Mouse (Mus musculus): ENCODE measurements around the gene Bmpr1a. TPM values are rescaled to one million over a fixed set of nuclear protein-coding genes. Genes with fewer than 3 reads are reported as not detected.
"Not testable (repeated sequence)": the region's sequence is repeated elsewhere in the genome, so short reads cannot be mapped to it uniquely, and the experiment has no call there.

Gene Bmpr1a
- total and polyA plus RNA-seq, 2 experiments from 2014 or later = 15.9 to 54.8 TPM

DNA sequence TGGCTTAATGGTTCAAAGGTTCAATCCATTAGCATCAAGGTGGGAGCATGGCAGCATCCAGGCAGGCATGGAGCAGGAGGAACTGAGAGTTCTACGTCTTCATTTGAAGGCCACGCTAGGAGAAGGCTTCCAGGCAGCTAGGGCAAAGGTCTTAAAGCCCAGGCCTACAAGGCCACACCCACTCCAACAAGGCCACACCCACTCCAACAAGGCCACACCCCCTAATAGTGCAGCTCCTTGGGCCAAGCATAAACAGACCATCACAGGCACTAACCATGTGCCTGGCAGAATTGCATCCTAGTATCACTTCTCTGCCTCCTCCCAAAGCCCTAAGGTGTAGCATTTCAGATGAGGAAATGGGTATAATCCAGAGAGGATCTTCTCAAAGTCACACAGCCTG lies 131.4 kb downstream of the Bmpr1a start:
- Histone ChIP-seq H3K9me3 (ENCODE audit: low read length) (no peaks in the 10 kb centered on the region), H3K4me1 (ENCODE audit: insufficient read depth) (no peaks in the 10 kb centered on the region), H3K4me2 (ENCODE audit: low read depth) (no peak overlapping the region), H3K27me3 (ENCODE audit: insufficient read depth, low read length) (no peaks in the 10 kb centered on the region), H3K9ac (no peak overlapping the region), H3K4me3 (ENCODE audit: low read depth, low read length) (no peak overlapping the region), H3K27ac (ENCODE audit: low read depth, low read length) (no peak overlapping the region), H3K36me3 (ENCODE audit: insufficient read depth) (no peaks in the 10 kb centered on the region)
- DNase-seq (no peak), ATAC-seq (no peak)
- TF ChIP-seq CTCF (IDR thresholded peaks at IDR 0.05; ENCODE audit: low read depth) = no peak
- 92% methylated on average over 2 of the region's 2 CpGs for WGBS

DNA sequence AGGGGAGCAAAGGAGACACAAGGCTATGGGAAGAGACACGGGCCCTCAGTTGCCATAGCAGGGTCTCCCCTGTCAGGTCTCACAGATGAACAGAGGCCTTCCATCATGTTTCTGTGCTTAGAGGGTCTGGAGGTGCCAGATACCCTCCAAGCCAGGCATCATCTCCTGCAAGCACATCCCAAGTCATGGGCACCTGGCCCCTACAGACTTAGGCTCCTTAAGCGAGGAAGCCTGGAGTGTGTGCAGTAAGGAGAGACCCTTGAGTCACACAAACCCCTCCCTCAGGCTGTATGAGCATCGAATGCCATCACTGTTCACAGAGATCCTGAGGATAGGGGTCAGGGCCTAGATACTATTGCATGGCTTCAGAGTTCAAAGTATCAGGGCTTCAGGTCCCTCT lies 132.2 kb downstream of the Bmpr1a start:
- Histone ChIP-seq H3K4me2 (ENCODE audit: low read depth) (no peak overlapping the region), H3K9ac (no peak overlapping the region), H3K4me1 (ENCODE audit: insufficient read depth) (no peaks in the 10 kb centered on the region), H3K27ac (ENCODE audit: low read depth, low read length) (no peak overlapping the region), H3K27me3 (ENCODE audit: insufficient read depth, low read length) (no peaks in the 10 kb centered on the region), H3K36me3 (ENCODE audit: insufficient read depth) (no peaks in the 10 kb centered on the region), H3K4me3 (ENCODE audit: low read depth, low read length) (no peak overlapping the region), H3K9me3 (ENCODE audit: low read length) (no peaks in the 10 kb centered on the region)
- 92% methylated on average over 3 of the region's 3 CpGs for WGBS
- no peak for TF ChIP-seq CTCF (IDR thresholded peaks at IDR 0.05; ENCODE audit: low read depth)
- DNase-seq = no peak
- no peak for ATAC-seq

DNA sequence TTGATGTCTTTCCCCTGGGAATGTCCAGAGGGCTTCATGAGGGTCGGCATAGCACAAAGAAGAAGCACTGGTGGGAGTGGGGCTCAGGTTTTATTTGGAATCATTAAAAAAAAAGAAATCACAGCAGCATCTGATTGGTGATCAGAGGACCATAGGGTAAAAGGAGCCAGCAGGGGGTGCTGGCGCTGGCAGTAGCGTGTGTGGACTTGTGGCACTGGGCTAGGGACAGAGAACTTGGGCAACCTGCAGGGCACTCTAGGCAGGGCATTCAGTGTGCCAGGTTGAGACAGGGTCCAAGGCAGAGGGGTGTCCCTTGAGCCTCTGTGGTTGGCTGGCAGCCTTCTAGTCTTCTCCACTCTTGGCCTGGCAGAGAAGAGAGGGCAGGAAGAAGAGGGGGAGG lies 132.9 kb downstream of the Bmpr1a start:
- Histone ChIP-seq H3K4me1 (ENCODE audit: insufficient read depth) (no peaks in the 10 kb centered on the region), H3K4me2 (ENCODE audit: low read depth) (no peak overlapping the region), H3K27me3 (ENCODE audit: insufficient read depth, low read length) (no peaks in the 10 kb centered on the region), H3K4me3 (ENCODE audit: low read depth, low read length) (no peak overlapping the region), H3K36me3 (ENCODE audit: insufficient read depth) (no peaks in the 10 kb centered on the region), H3K9me3 (ENCODE audit: low read length) (no peaks in the 10 kb centered on the region), H3K27ac (ENCODE audit: low read depth, low read length) (no peak overlapping the region), H3K9ac (no peak overlapping the region)
- ATAC-seq (no peak), DNase-seq (no peak)
- WGBS = 47% methylated on average over 3 of the region's 3 CpGs
- TF ChIP-seq CTCF (IDR thresholded peaks at IDR 0.05; ENCODE audit: low read depth) = no peak

DNA sequence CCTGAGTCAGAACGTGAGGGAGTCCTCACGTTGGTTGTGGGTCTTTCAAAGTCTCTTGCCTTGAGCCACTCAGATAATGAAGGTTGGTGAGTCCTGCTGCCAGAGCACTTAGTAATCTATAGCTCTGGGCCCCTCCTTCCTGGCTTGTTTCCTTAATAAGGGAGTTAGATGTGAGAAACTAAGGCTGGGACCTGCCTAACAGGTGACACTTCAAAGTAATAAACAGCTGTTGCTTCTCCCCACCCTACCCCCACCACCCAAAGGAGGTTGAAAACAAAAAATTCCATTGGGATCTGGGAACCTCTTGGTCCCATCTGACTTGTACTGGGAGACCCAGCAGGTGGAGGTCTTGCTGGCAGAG lies 138.0 kb downstream of the Bmpr1a start:
- Histone ChIP-seq H3K9ac (no peak overlapping the region), H3K4me2 (ENCODE audit: low read depth) (no peak overlapping the region), H3K9me3 (ENCODE audit: low read length) (no peaks in the 10 kb centered on the region), H3K36me3 (ENCODE audit: insufficient read depth) (no peaks in the 10 kb centered on the region), H3K27me3 (ENCODE audit: insufficient read depth, low read length) (no peaks in the 10 kb centered on the region), H3K4me3 (ENCODE audit: low read depth, low read length) (no peak overlapping the region), H3K27ac (ENCODE audit: low read depth, low read length) (no peak overlapping the region), H3K4me1 (ENCODE audit: insufficient read depth) (peaks cover 9% of the 10 kb centered on the region; the same call in 1 of the 2 replicates)
- WGBS = 98% methylated on average over 2 of the region's 2 CpGs
- DNase-seq (no peak), ATAC-seq (no peak)
- TF ChIP-seq CTCF (IDR thresholded peaks at IDR 0.05; ENCODE audit: low read depth) = no peak

DNA sequence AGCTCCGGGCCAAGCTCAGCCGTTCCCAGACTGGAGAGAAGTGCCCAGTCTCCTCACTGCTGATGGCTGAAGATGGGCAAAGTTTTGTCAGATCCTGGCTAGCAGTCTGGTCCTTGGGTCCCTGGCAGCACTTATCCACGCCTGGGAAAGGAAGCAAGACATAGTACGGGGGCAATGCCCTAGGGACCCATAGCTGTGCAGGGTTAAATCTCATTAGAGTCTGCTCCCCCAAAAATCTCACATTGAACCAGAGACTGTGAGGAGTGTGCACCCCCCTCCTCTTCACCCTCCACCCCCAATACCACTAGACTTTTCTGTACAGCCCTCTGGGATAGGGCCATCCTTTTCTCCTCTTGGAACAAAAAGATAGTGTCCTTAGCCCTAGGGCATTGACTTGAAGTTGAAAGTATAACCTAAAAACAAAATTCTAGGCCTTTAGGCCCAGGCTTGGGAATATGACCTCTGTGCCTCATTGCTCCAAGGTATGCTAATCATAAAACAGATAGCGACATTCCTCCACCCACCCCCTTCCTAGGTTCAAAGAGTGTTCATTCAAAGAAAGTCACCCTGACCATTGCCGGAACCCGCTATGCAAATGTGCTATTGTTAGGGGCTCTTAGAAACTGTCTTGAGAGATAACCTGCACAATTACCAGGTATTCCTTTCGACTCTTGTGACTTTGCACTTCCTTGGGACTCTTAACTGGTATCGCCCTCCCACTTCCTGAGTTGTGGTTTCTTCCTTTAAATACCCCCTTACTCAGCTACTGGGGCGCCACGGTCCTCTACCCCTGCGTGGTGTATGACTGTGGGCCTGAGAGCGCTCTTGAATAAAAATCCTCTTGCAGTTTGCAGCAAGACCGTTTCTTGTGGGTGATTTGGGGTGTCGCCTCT lies 138.6 kb downstream of the Bmpr1a start:
- not testable (repeated sequence) for H3K4me1 ChIP-seq (ENCODE audit: insufficient read depth); ATAC-seq; DNase-seq; H3K36me3 ChIP-seq (ENCODE audit: insufficient read depth); H3K27me3 ChIP-seq (ENCODE audit: insufficient read depth, low read length); H3K9me3 ChIP-seq (ENCODE audit: low read length)
- WGBS = 74% methylated on average over 15 of the region's 15 CpGs
- peak overlapping the region; percentile 66 for H3K9ac ChIP-seq
- peak overlapping the region; percentile 79; the same call in 1 of the 2 replicates for H3K27ac ChIP-seq (ENCODE audit: low read depth, low read length)
- peak overlapping the region; percentile 44 for H3K4me3 ChIP-seq (ENCODE audit: low read depth, low read length)
- peak overlapping the region; percentile 81 for H3K4me2 ChIP-seq (ENCODE audit: low read depth)

DNA sequence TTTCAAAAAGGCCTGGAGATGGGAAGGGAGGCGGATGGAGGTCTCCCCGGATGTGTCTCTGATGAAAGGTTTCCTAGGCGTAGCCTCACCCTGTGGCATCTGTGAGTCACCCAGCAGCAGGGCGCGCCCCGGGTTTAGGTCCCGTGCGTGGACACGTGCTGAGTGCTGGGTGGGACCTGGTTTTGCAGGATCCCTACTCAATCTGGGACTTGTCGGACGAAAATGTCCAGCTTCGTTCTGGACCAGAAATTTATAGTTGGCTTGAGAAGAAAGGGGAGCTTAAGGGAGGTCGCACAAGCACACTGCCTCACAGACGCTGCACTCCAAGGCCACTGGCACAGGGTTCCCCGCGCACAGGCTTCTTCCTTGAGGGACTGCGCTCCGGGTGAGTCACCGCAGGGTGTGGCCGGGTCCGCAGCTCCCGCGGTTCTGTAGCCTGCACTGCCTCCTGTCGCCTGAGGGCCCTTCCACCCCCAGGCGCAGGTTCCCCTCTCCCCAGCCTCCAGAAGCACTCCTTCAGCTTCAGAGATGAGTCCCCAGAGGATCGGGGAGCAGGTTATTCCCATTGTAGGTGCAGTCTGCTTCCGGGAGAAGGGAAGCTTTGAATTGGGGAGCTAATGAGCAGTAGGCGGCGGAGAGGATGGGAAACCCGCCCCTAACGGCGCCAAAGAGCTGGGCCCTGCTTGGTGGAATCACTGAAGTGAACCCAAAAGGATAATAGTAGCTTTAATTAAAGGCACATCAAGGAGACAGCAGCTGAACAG lies 139.5 kb downstream of the Bmpr1a start:
- Histone ChIP-seq H3K9ac (peak overlapping the region; percentile 66), H3K4me3 (ENCODE audit: low read depth, low read length) (peak overlapping the region; percentile 44), H3K27me3 (ENCODE audit: insufficient read depth, low read length) (no peaks in the 10 kb centered on the region), H3K27ac (ENCODE audit: low read depth, low read length) (peak overlapping the region; percentile 79), H3K9me3 (ENCODE audit: low read length) (no peaks in the 10 kb centered on the region), H3K4me1 (ENCODE audit: insufficient read depth) (peaks cover 9% of the 10 kb centered on the region; the same call in 1 of the 2 replicates), H3K4me2 (ENCODE audit: low read depth) (peak overlapping the region; percentile 81), H3K36me3 (ENCODE audit: insufficient read depth) (no peaks in the 10 kb centered on the region)
- DNase-seq (peak; percentile 77), ATAC-seq (peak; percentile 90)
- TF ChIP-seq CTCF (IDR thresholded peaks at IDR 0.05; ENCODE audit: low read depth) = peak; percentile 58
- WGBS = under 1% methylated on average over 32 of the region's 32 CpGs
